Mouse (Mus musculus) heart, embryonic 16.5 days (tissue): ENCODE measurements around the gene Grm4. TPM values are rescaled to one million over a fixed set of nuclear protein-coding genes. Genes with fewer than 3 reads are reported as not detected.

Experiments
- ATAC-seq: fragments of 200-750 bp; cut with Nextera tagmentation; replicated peaks from 2 replicates; pipeline ENCODE4 v1.8.0; 2017; ENCODE audit warnings: moderate number of reproducible peaks; ENCODE audit not compliant: insufficient read depth, low FRiP score; ENCODE audit errors: extremely low read depth
- H3K27ac ChIP-seq: fragments of 300-500 bp; sonication (generic); 2 replicates; pipeline ENCODE4 v1.5.1; 2014; ENCODE audit warnings: mild to moderate bottlenecking, low read length, control low read depth, moderate library complexity
- H3K27me3 ChIP-seq: fragments of 300-500 bp; sonication (generic); 2 replicates; pipeline ENCODE4 v1.6.1; 2014; ENCODE audit warnings: low read length, mixed read lengths; ENCODE audit not compliant: control insufficient read depth, insufficient read depth
- H3K36me3 ChIP-seq: fragments of 300-500 bp; sonication (generic); 2 replicates; pipeline ENCODE4 v1.6.1; 2014; ENCODE audit not compliant: control insufficient read depth, insufficient read depth
- H3K4me1 ChIP-seq: fragments of 300-500 bp; sonication (generic); 2 replicates; pipeline ENCODE4 v1.6.1; 2014; ENCODE audit warnings: low read length, mixed read lengths; ENCODE audit not compliant: control insufficient read depth, insufficient read depth
- H3K4me2 ChIP-seq: fragments of 300-500 bp; sonication (generic); 2 replicates; pipeline ENCODE4 v1.6.1; 2014; ENCODE audit warnings: low read depth, mild to moderate bottlenecking, control low read depth, low read length
- H3K4me3 ChIP-seq: fragments of 300-500 bp; sonication (generic); 2 replicates; pipeline ENCODE4 v1.5.1; 2014; ENCODE audit warnings: mild to moderate bottlenecking, control low read depth, low read length
- H3K9ac ChIP-seq: fragments of 300-500 bp; sonication (generic); 2 replicates; pipeline ENCODE4 v1.6.1; 2014; ENCODE audit warnings: low read length, control low read depth
- H3K9me3 ChIP-seq: fragments of 300-500 bp; sonication (generic); replicated peaks from 2 replicates; pipeline ENCODE4 v1.6.1; 2016; ENCODE audit warnings: low read length; ENCODE audit not compliant: control insufficient read depth
- WGBS: fragments of 180-500 bp; shearing (Covaris S2); extraction: QIAGEN DNeasy Blood & Tissue Kit; methylation state at CpG from one replicate; pipeline ENCODE4 v1.1.7; 2014; 5-methylcytosine and 5-hydroxymethylcytosine counted together
- polyA plus RNA-seq: library from polyadenylated mRNA; unstranded; fragments of >200 nt; fragmentation: Nextera tagmentation; extraction: Ambion mirVana; gene quantifications from 2 replicates; pipeline ENCODE4 v1.2.1, GENCODE M21; 2015

Grm4 gene
- polyA plus RNA-seq, 1 experiment from 2014 or later, result 0.30 TPM

- WGBS, result 14% methylated on average over 17 of the region's 18 CpGs
- no peak; the same call in 1 of the 2 replicates for ATAC-seq
- Histone ChIP-seq H3K4me3 (0 out of 2 replicates have a peak overlapping the region, but pooled peaks have one; percentile 1), H3K9me3 (no peaks in the 10 kb centered on the region), H3K9ac (no peak overlapping the region), H3K4me2 (peak overlapping the region; percentile 30; the same call in 1 of the 2 replicates), H3K36me3 (no peaks in the 10 kb centered on the region), H3K27me3 (peaks cover 62% of the 10 kb centered on the region), H3K4me1 (peaks cover 5% of the 10 kb centered on the region), H3K27ac (peak overlapping the region; percentile 27; the same call in 1 of the 2 replicates)
Observed at GRCm38 (mm10) chr17:27501331-27502251, 19.6 kb downstream of the Grm4 start.

GRCm38 (mm10) chr17:27500811-27501210, 20.4 kb downstream of the Grm4 start:
- Histone ChIP-seq H3K27ac (peak overlapping the region; percentile 16; the same call in 1 of the 2 replicates), H3K4me3 (no peak overlapping the region), H3K4me1 (peaks cover 5% of the 10 kb centered on the region), H3K9ac (no peak overlapping the region), H3K36me3 (no peaks in the 10 kb centered on the region), H3K27me3 (peaks cover 57% of the 10 kb centered on the region), H3K9me3 (no peaks in the 10 kb centered on the region), H3K4me2 (no peak overlapping the region)
- 44% methylated on average over 4 of the region's 4 CpGs for WGBS
- no peak for ATAC-seq

GRCm38 (mm10) chr17:27499080-27499479, 22.1 kb downstream of the Grm4 start:
- H3K4me1 ChIP-seq, result peaks cover 5% of the 10 kb centered on the region
- 65% methylated on average over 13 of the region's 13 CpGs for WGBS
- peaks cover 44% of the 10 kb centered on the region for H3K27me3 ChIP-seq
- H3K4me2 ChIP-seq, result no peak overlapping the region
- H3K4me3 ChIP-seq, result no peak overlapping the region
- H3K9me3 ChIP-seq, result no peaks in the 10 kb centered on the region
- H3K27ac ChIP-seq, result no peak overlapping the region
- ATAC-seq, result no peak
- no peaks in the 10 kb centered on the region for H3K36me3 ChIP-seq
- no peak overlapping the region for H3K9ac ChIP-seq

GRCm38 (mm10) chr17:27497798-27498197, 23.4 kb downstream of the Grm4 start:
- ATAC-seq, result no peak
- peaks cover 5% of the 10 kb centered on the region for H3K4me1 ChIP-seq
- no peak overlapping the region for H3K4me2 ChIP-seq
- H3K27me3 ChIP-seq, result peaks cover 36% of the 10 kb centered on the region
- WGBS, result 60% methylated on average over 5 of the region's 5 CpGs
- no peak overlapping the region for H3K27ac ChIP-seq
- no peak overlapping the region for H3K9ac ChIP-seq
- H3K36me3 ChIP-seq, result no peaks in the 10 kb centered on the region
- no peak overlapping the region for H3K4me3 ChIP-seq
- no peaks in the 10 kb centered on the region for H3K9me3 ChIP-seq

GRCm38 (mm10) chr17:27495008-27495540, 26.1 kb downstream of the Grm4 start:
- H3K4me2 ChIP-seq, result no peak overlapping the region
- H3K9ac ChIP-seq, result no peak overlapping the region
- H3K27ac ChIP-seq, result no peak overlapping the region
- no peaks in the 10 kb centered on the region for H3K4me1 ChIP-seq
- no peak for ATAC-seq
- H3K36me3 ChIP-seq, result no peaks in the 10 kb centered on the region
- no peaks in the 10 kb centered on the region for H3K9me3 ChIP-seq
- peaks cover 12% of the 10 kb centered on the region for H3K27me3 ChIP-seq
- H3K4me3 ChIP-seq, result no peak overlapping the region
- WGBS, result 82% methylated on average over 7 of the region's 7 CpGs

- Histone ChIP-seq H3K4me1 (no peaks in the 10 kb centered on the region), H3K9me3 (no peaks in the 10 kb centered on the region), H3K27ac (no peak overlapping the region), H3K4me3 (no peak overlapping the region), H3K36me3 (no peaks in the 10 kb centered on the region), H3K4me2 (no peak overlapping the region), H3K27me3 (peaks cover 4% of the 10 kb centered on the region), H3K9ac (no peak overlapping the region)
- no peak for ATAC-seq
- 35% methylated on average over 8 of the region's 8 CpGs for WGBS
Observed at GRCm38 (mm10) chr17:27493969-27494368, 27.2 kb downstream of the Grm4 start.

GRCm38 (mm10) chr17:27493389-27493788, 27.8 kb downstream of the Grm4 start:
- H3K9ac ChIP-seq, result no peak overlapping the region
- no peaks in the 10 kb centered on the region for H3K4me1 ChIP-seq
- H3K9me3 ChIP-seq, result no peaks in the 10 kb centered on the region
- H3K4me3 ChIP-seq, result no peak overlapping the region
- ATAC-seq, result no peak
- no peak overlapping the region for H3K4me2 ChIP-seq
- H3K27me3 ChIP-seq, result peaks cover 3% of the 10 kb centered on the region; the same call in 1 of the 2 replicates
- WGBS, result 78% methylated on average over 4 of the region's 4 CpGs
- no peaks in the 10 kb centered on the region for H3K36me3 ChIP-seq
- no peak overlapping the region for H3K27ac ChIP-seq

- H3K4me3 ChIP-seq, result no peak overlapping the region
- whole genome bisulfite sequencing, result 71% methylated on average over 16 of the region's 16 CpGs
- no peaks in the 10 kb centered on the region for H3K9me3 ChIP-seq
- no peaks in the 10 kb centered on the region for H3K4me1 ChIP-seq
- no peaks in the 10 kb centered on the region for H3K36me3 ChIP-seq
- H3K4me2 ChIP-seq, result no peak overlapping the region
- peaks cover 4% of the 10 kb centered on the region; the same call in 1 of the 2 replicates for H3K27me3 ChIP-seq
- no peak overlapping the region for H3K27ac ChIP-seq
- H3K9ac ChIP-seq, result no peak overlapping the region
- ATAC-seq, result no peak
Observed at GRCm38 (mm10) chr17:27488173-27488823, 32.9 kb downstream of the Grm4 start.
